Mouse (Mus musculus) lung, adult 2 months (tissue): ENCODE measurements around the gene Ezh2.

Source experiments
- CTCF ChIP-seq: fragments of 200-500 bp; IDR thresholded peaks from 2 replicates; pipeline ENCODE4 v1.5.1; 2011; ENCODE audit warnings: mild to moderate bottlenecking, low read length, control low read depth; ENCODE audit not compliant: insufficient read depth
- POLR2A ChIP-seq: fragments of 200-500 bp; IDR thresholded peaks from 2 replicates; pipeline ENCODE4 v1.6.1; 2011; ENCODE audit warnings: low read depth, mild to moderate bottlenecking, control low read depth, low read length, borderline replicate concordance; ENCODE audit errors: extremely low read depth

- TF ChIP-seq POLR2A (no peak), CTCF (no peak)
Measured at GRCm38 (mm10) chr6:47635995-47636526, 40.9 kb upstream of the Ezh2 start.
